Mouse (Mus musculus): ENCODE measurements at regions not wholly inside any gene's neighbourhood (a gene's known extent, or its start where the extent isn't known, plus 50 kb on each side); places are given as distances from the start of the nearest gene placed in this dataset.

- no peak overlapping the region for H3ac ChIP-seq (ENCODE audit: control insufficient read depth, insufficient read length)
- no peak overlapping the region for H3K4me2 ChIP-seq (ENCODE audit: low read depth)
- no peak overlapping the region for H3K4me3 ChIP-seq
- H3K27me3 ChIP-seq (ENCODE audit: control insufficient read depth, insufficient read depth, insufficient read length) = no peaks in the 10 kb centered on the region
- no peak for TF ChIP-seq CEBPB (IDR thresholded peaks at IDR 0.05; ENCODE audit: insufficient read depth, poor library complexity, severe bottlenecking)
- no peak for TF ChIP-seq REST (IDR thresholded peaks at IDR 0.05; ENCODE audit: insufficient read depth, insufficient read length)
- TF ChIP-seq E2F4 (IDR thresholded peaks at IDR 0.05; ENCODE audit: insufficient read depth) = no peak
- no peak for TF ChIP-seq TCF3 (IDR thresholded peaks at IDR 0.05; ENCODE audit: insufficient read length, low read depth)
- no peak for TF ChIP-seq POLR2AphosphoS2 (IDR thresholded peaks at IDR 0.05; ENCODE audit: insufficient read length, low read depth)
- no peak for TF ChIP-seq USF1 (IDR thresholded peaks at IDR 0.05; ENCODE audit: low read depth)
- TF ChIP-seq MYOD1 (IDR thresholded peaks at IDR 0.05; ENCODE audit: control insufficient read depth in 1 of 3, insufficient read length in 2 of 3, low read depth in 2 of 3) = no peak
- TF ChIP-seq MAX (IDR thresholded peaks at IDR 0.05; ENCODE audit: low read depth) = no peak
- TF ChIP-seq SRF (IDR thresholded peaks at IDR 0.05; ENCODE audit: control insufficient read depth, insufficient read length, low read depth) = no peak
- TF ChIP-seq TCF12 (IDR thresholded peaks at IDR 0.05; ENCODE audit: insufficient read depth, poor library complexity, severe bottlenecking) = no peak
- TF ChIP-seq POLR2A (IDR thresholded peaks at IDR 0.05; ENCODE audit: insufficient read length, low read depth) = no peak
- TF ChIP-seq MYOG (IDR thresholded peaks at IDR 0.05; ENCODE audit: control insufficient read depth in 1 of 3, insufficient read depth in 1 of 3, insufficient read length in 2 of 3, low read depth in 2 of 3) = no peak
- H3K36me3 ChIP-seq (ENCODE audit: control insufficient read depth, insufficient read depth) = no peaks in the 10 kb centered on the region
- H3K79me2 ChIP-seq (ENCODE audit: control insufficient read depth, insufficient read depth) = no peaks in the 10 kb centered on the region
These were observed 165.6 kb upstream of the Dkk2 start for GRCm38 (mm10) chr3:131919476-131919875.

- no peaks in the 10 kb centered on the region for H3K79me2 ChIP-seq (ENCODE audit: control insufficient read depth, insufficient read depth)
- no peak for TF ChIP-seq REST (IDR thresholded peaks at IDR 0.05; ENCODE audit: insufficient read depth, insufficient read length)
- TF ChIP-seq TCF12 (IDR thresholded peaks at IDR 0.05; ENCODE audit: insufficient read depth, poor library complexity, severe bottlenecking) = no peak
- no peak for TF ChIP-seq USF1 (IDR thresholded peaks at IDR 0.05; ENCODE audit: low read depth)
- TF ChIP-seq E2F4 (IDR thresholded peaks at IDR 0.05; ENCODE audit: insufficient read depth) = no peak
- TF ChIP-seq MYOD1 (IDR thresholded peaks at IDR 0.05; ENCODE audit: control insufficient read depth in 1 of 3, insufficient read length in 2 of 3, low read depth in 2 of 3) = no peak
- TF ChIP-seq SRF (IDR thresholded peaks at IDR 0.05; ENCODE audit: control insufficient read depth, insufficient read length, low read depth) = no peak
- TF ChIP-seq POLR2AphosphoS2 (IDR thresholded peaks at IDR 0.05; ENCODE audit: insufficient read length, low read depth) = no peak
These were observed 163.9 kb upstream of the Dkk2 start for GRCm38 (mm10) chr3:131921161-131921560.

GRCm38 (mm10) chr3:131922733-131923132 lies 162.4 kb upstream of the Dkk2 start:
- TF ChIP-seq POLR2A (IDR thresholded peaks at IDR 0.05; ENCODE audit: insufficient read length, low read depth) (no peak), TCF12 (IDR thresholded peaks at IDR 0.05; ENCODE audit: insufficient read depth, poor library complexity, severe bottlenecking) (no peak), POLR2AphosphoS2 (IDR thresholded peaks at IDR 0.05; ENCODE audit: insufficient read length, low read depth) (no peak), MAX (IDR thresholded peaks at IDR 0.05; ENCODE audit: low read depth) (no peak)
- Histone ChIP-seq H3K79me2 (ENCODE audit: control insufficient read depth, insufficient read depth) (no peaks in the 10 kb centered on the region), H3K4me2 (ENCODE audit: low read depth) (no peak overlapping the region)

More at GRCm38 (mm10) chr3:131921161-131921560, 163.9 kb upstream of the Dkk2 start:
- no peak overlapping the region for H3K4me2 ChIP-seq (ENCODE audit: low read depth)
- no peaks in the 10 kb centered on the region for H3K27me3 ChIP-seq (ENCODE audit: control insufficient read depth, insufficient read depth, insufficient read length)
- no peaks in the 10 kb centered on the region for H3K36me3 ChIP-seq (ENCODE audit: control insufficient read depth, insufficient read depth)
- no peak overlapping the region for H3K4me3 ChIP-seq
- no peak overlapping the region for H3ac ChIP-seq (ENCODE audit: control insufficient read depth, insufficient read length)

GRCm38 (mm10) chr3:131940896-131941295 lies 144.2 kb upstream of the Dkk2 start:
- H3K4me3 ChIP-seq = no peak overlapping the region
- no peak overlapping the region for H3ac ChIP-seq (ENCODE audit: control insufficient read depth, insufficient read length)
- no peak for TF ChIP-seq MYOD1 (IDR thresholded peaks at IDR 0.05; ENCODE audit: control insufficient read depth in 1 of 3, insufficient read length in 2 of 3, low read depth in 2 of 3)
- no peak for TF ChIP-seq CEBPB (IDR thresholded peaks at IDR 0.05; ENCODE audit: insufficient read depth, poor library complexity, severe bottlenecking)
- no peak for TF ChIP-seq REST (IDR thresholded peaks at IDR 0.05; ENCODE audit: insufficient read depth, insufficient read length)
- no peak for TF ChIP-seq MAX (IDR thresholded peaks at IDR 0.05; ENCODE audit: low read depth)
- no peak for TF ChIP-seq E2F4 (IDR thresholded peaks at IDR 0.05; ENCODE audit: insufficient read depth)
- TF ChIP-seq SRF (IDR thresholded peaks at IDR 0.05; ENCODE audit: control insufficient read depth, insufficient read length, low read depth) = no peak
- no peak for TF ChIP-seq USF1 (IDR thresholded peaks at IDR 0.05; ENCODE audit: low read depth)
- no peak for TF ChIP-seq MYOG (IDR thresholded peaks at IDR 0.05; ENCODE audit: control insufficient read depth in 1 of 3, insufficient read depth in 1 of 3, insufficient read length in 2 of 3, low read depth in 2 of 3)
- no peak for TF ChIP-seq POLR2AphosphoS2 (IDR thresholded peaks at IDR 0.05; ENCODE audit: insufficient read length, low read depth)
- no peak for TF ChIP-seq POLR2A (IDR thresholded peaks at IDR 0.05; ENCODE audit: insufficient read length, low read depth)
- no peak overlapping the region for H3K4me2 ChIP-seq (ENCODE audit: low read depth)
- no peaks in the 10 kb centered on the region for H3K36me3 ChIP-seq (ENCODE audit: control insufficient read depth, insufficient read depth)
- H3K27me3 ChIP-seq (ENCODE audit: control insufficient read depth, insufficient read depth, insufficient read length) = no peaks in the 10 kb centered on the region
- H3K79me2 ChIP-seq (ENCODE audit: control insufficient read depth, insufficient read depth) = no peaks in the 10 kb centered on the region

More at GRCm38 (mm10) chr3:131922733-131923132, 162.4 kb upstream of the Dkk2 start:
- Histone ChIP-seq H3K36me3 (ENCODE audit: control insufficient read depth, insufficient read depth) (no peaks in the 10 kb centered on the region), H3K27me3 (ENCODE audit: control insufficient read depth, insufficient read depth, insufficient read length) (no peaks in the 10 kb centered on the region), H3K4me3 (no peak overlapping the region), H3ac (ENCODE audit: control insufficient read depth, insufficient read length) (no peak overlapping the region)

GRCm38 (mm10) chr3:131941961-131942753 lies 142.9 kb upstream of the Dkk2 start:
- no peaks in the 10 kb centered on the region for H3K27me3 ChIP-seq (ENCODE audit: control insufficient read depth, insufficient read depth, insufficient read length)
- H3K79me2 ChIP-seq (ENCODE audit: control insufficient read depth, insufficient read depth) = no peaks in the 10 kb centered on the region
- H3ac ChIP-seq (ENCODE audit: control insufficient read depth, insufficient read length) = no peak overlapping the region
- no peak overlapping the region for H3K4me3 ChIP-seq
- no peak overlapping the region for H3K4me2 ChIP-seq (ENCODE audit: low read depth)
- H3K36me3 ChIP-seq (ENCODE audit: control insufficient read depth, insufficient read depth) = no peaks in the 10 kb centered on the region
- TF ChIP-seq POLR2AphosphoS2 (IDR thresholded peaks at IDR 0.05; ENCODE audit: insufficient read length, low read depth) (no peak), MYOG (IDR thresholded peaks at IDR 0.05; ENCODE audit: control insufficient read depth in 1 of 3, insufficient read depth in 1 of 3, insufficient read length in 2 of 3, low read depth in 2 of 3) (no peak), REST (IDR thresholded peaks at IDR 0.05; ENCODE audit: insufficient read depth, insufficient read length) (no peak), TCF12 (IDR thresholded peaks at IDR 0.05; ENCODE audit: insufficient read depth, poor library complexity, severe bottlenecking) (no peak), MYOD1 (IDR thresholded peaks at IDR 0.05; ENCODE audit: control insufficient read depth in 1 of 3, insufficient read length in 2 of 3, low read depth in 2 of 3) (no peak), MAX (IDR thresholded peaks at IDR 0.05; ENCODE audit: low read depth) (no peak), POLR2A (IDR thresholded peaks at IDR 0.05; ENCODE audit: insufficient read length, low read depth) (no peak), TCF3 (IDR thresholded peaks at IDR 0.05; ENCODE audit: insufficient read length, low read depth) (no peak), USF1 (IDR thresholded peaks at IDR 0.05; ENCODE audit: low read depth) (no peak), SRF (IDR thresholded peaks at IDR 0.05; ENCODE audit: control insufficient read depth, insufficient read length, low read depth) (no peak), E2F4 (IDR thresholded peaks at IDR 0.05; ENCODE audit: insufficient read depth) (no peak), CEBPB (IDR thresholded peaks at IDR 0.05; ENCODE audit: insufficient read depth, poor library complexity, severe bottlenecking) (no peak)
